Mouse (Mus musculus) liver, embryonic 13.5 days (tissue): ENCODE data around the gene Rabggta. TPM values are rescaled to one million over a fixed set of nuclear protein-coding genes. Genes with fewer than 3 reads are reported as not detected.
A peak's percentile ranks its signal among the peaks of the same experiment; 100 is the strongest.

Experiments
- ATAC-seq: fragments of 200-750 bp; cut with Nextera tagmentation; 2 replicates; pipeline ENCODE4 v1.8.0; 2017; ENCODE audit warnings: low read depth, mild to moderate bottlenecking, moderate number of reproducible peaks, moderate library complexity
- DNase-seq: peaks from one replicate; pipeline ENCODE4 v3.0.0; 2022
- H3K27ac ChIP-seq: fragments of 300-500 bp; sonication (generic); 2 replicates; pipeline ENCODE4 v1.5.1; 2015; ENCODE audit warnings: moderate library complexity, mild to moderate bottlenecking, inconsistent platforms
- H3K27me3 ChIP-seq: fragments of 300-500 bp; sonication (generic); 2 replicates; pipeline ENCODE4 v1.6.1; 2015; ENCODE audit warnings: mild to moderate bottlenecking, inconsistent platforms
- H3K36me3 ChIP-seq: fragments of 300-500 bp; sonication (generic); 2 replicates; pipeline ENCODE4 v1.6.1; 2015; ENCODE audit warnings: mild to moderate bottlenecking, inconsistent platforms
- H3K4me1 ChIP-seq: fragments of 300-500 bp; sonication (generic); replicated peaks from 2 replicates; pipeline ENCODE4 v1.6.1; 2015; ENCODE audit warnings: inconsistent platforms
- H3K4me2 ChIP-seq: fragments of 300-500 bp; sonication (generic); 2 replicates; pipeline ENCODE4 v1.6.1; 2015; ENCODE audit warnings: inconsistent platforms, mild to moderate bottlenecking, moderate library complexity
- H3K4me3 ChIP-seq: fragments of 300-500 bp; sonication (generic); replicated peaks from 2 replicates; pipeline ENCODE4 v1.5.1; 2015; ENCODE audit warnings: mild to moderate bottlenecking, inconsistent platforms
- H3K9ac ChIP-seq: fragments of 300-500 bp; sonication (generic); 2 replicates; pipeline ENCODE4 v1.6.1; 2015; ENCODE audit warnings: mild to moderate bottlenecking, inconsistent platforms
- H3K9me3 ChIP-seq: fragments of 300-500 bp; sonication (generic); replicated peaks from 2 replicates; pipeline ENCODE4 v1.6.1; 2016; ENCODE audit warnings: inconsistent platforms
- WGBS: fragments of 180-500 bp; shearing (Covaris S2); methylation state at CpG from one replicate; pipeline ENCODE4 v1.1.7; 2015; ENCODE audit not compliant: insufficient replicate concordance; 5-methylcytosine and 5-hydroxymethylcytosine counted together
- polyA plus RNA-seq: library from polyadenylated mRNA; unstranded; fragments of >200 nt; fragmentation: Nextera tagmentation; extraction: Ambion mirVana; gene quantifications from 2 replicates; pipeline ENCODE4 v1.2.1, GENCODE M21; 2015

The Rabggta gene
- polyA plus RNA-seq, 1 experiment from 2014 or later: 12.9 TPM

DNA sequence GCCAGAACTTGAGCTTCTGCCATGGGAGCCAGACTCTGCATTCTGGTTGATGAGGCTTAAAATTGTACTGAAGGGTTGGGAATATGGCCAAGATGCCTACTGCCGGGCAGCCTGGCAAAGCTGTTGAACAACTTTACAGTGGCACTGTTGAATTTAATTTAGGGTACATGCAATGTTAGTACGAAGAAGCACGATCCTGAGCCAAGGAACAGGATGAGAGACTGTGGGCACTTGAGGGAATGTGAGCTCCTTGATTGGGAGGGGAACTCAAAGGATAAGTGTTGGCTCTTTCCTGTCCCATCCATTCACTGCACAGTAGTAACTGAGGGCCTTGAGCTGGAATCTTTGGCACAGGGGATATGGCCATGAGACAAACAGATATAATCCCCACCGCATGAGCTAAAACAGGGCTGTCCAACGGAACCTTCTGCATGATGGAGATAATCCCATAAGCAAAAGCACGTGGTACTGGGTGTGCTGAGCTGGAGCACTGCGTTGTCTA, 8.5 kb upstream of the Rabggta start:
- Histone ChIP-seq H3K36me3 (no peaks in the 10 kb centered on the region), H3K4me3 (no peak overlapping the region), H3K27ac (no peak overlapping the region), H3K27me3 (0 out of 2 replicates have a peak, but pooled peaks cover 9% of the 10 kb centered on the region), H3K9me3 (no peaks in the 10 kb centered on the region), H3K4me2 (no peak overlapping the region), H3K4me1 (0 out of 2 replicates have a peak, but pooled peaks cover 12% of the 10 kb centered on the region), H3K9ac (no peak overlapping the region)
- WGBS: 59% methylated on average over 7 of the region's 7 CpGs
- DNase-seq: no peak
- 0 out of 2 replicates have a peak, but pooled peaks have one; percentile 39 for ATAC-seq

DNA sequence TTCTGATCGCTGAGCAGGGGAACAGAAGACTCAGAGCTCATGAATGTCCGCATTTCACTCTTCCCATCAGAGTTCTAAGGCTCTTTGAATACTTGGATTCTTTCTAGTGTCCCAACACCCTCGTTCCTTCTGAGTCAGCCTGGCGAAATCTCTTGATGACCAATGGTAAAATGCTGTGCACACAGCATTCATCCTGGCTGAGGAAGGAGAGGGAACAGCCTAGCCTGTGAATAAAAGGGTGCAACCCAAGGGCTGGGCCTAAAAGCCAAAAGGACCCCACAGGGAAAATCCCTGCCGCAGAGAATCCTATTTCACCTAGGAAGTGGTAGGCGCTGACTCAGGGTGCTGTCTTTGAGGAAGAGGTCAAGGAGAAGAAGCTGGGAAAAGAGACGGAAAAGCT, 8.1 kb upstream of the Rabggta start:
- WGBS: 67% methylated on average over 7 of the region's 7 CpGs
- no peak for DNase-seq

DNA sequence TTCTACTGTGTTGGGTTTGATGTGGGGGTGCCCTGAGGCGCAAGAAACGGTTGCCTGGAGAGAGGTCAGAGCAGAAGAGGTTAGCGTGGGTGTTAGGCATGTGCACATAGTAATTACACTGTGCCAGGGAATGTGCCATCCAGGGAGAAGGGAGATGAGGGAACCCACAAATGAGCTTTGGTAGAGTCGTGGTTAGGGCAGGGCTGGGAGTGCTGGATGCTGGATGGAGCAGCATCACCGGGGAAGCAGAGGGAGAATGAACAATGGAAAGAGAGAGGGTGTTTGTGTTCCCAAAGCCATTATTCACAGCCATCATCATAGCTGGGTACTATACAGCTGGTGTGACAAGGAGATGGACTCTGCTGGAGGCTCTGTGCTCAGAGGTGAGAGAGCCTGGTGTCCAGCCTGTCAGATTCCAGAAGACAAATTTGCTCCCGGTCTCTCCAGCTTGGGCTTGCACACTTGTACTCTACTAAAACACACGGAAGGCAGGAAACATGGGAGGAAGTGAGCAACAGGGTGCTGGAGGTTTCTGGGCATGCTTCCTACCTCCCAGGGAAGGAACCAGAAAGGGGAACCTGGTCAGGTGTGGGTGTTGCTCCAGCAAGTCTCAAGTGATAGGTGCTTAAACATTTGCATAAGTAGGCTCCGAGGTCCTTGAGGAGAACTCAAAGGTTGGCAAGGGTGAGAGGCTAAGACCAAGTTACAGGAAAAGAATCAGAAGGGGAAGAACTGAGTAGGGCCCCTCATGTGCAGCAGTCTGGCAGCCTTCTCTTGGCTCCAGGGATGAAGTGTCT, 6.0 kb upstream of the Rabggta start:
- Histone ChIP-seq H3K9ac (no peak overlapping the region), H3K4me3 (no peak overlapping the region), H3K27ac (no peak overlapping the region), H3K9me3 (no peaks in the 10 kb centered on the region), H3K36me3 (no peaks in the 10 kb centered on the region), H3K4me2 (no peak overlapping the region), H3K27me3 (0 out of 2 replicates have a peak, but pooled peaks cover 7% of the 10 kb centered on the region), H3K4me1 (peaks cover 30% of the 10 kb centered on the region)
- no peak for ATAC-seq
- WGBS: 52% methylated on average over 8 of the region's 8 CpGs
- DNase-seq: no peak

More for the DNA sequence above, 8.1 kb upstream of the Rabggta start:
- H3K27me3 ChIP-seq: 0 out of 2 replicates have a peak, but pooled peaks cover 9% of the 10 kb centered on the region
- H3K9ac ChIP-seq: no peak overlapping the region
- no peak overlapping the region for H3K4me3 ChIP-seq
- ATAC-seq: no peak
- no peak overlapping the region for H3K4me2 ChIP-seq
- no peak overlapping the region for H3K27ac ChIP-seq
- no peaks in the 10 kb centered on the region for H3K9me3 ChIP-seq
- H3K36me3 ChIP-seq: no peaks in the 10 kb centered on the region
- 0 out of 2 replicates have a peak, but pooled peaks cover 12% of the 10 kb centered on the region for H3K4me1 ChIP-seq

DNA sequence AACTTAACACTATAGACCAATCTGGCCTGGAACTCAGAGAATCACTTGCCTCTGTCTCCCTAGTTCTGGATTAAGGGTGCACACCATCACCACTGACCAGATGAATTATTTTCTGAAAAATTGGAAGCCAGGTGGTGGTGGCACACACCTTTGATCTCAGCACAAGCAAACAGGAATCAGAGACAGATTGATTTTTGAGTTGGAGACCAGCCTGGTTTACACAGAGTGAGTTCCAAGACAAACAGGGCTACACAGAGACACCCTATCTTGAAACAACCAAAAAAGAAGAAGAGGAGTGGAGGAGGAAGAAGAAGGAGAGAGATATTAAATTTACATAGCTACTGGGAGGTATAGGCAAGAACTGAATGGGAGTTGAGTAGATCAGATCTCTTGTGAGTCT, 4.2 kb upstream of the Rabggta start:
- Histone ChIP-seq H3K36me3 (no peaks in the 10 kb centered on the region), H3K27ac (no peak overlapping the region), H3K9ac (no peak overlapping the region), H3K4me1 (peaks cover 45% of the 10 kb centered on the region), H3K27me3 (0 out of 2 replicates have a peak, but pooled peaks cover 4% of the 10 kb centered on the region), H3K4me2 (no peak overlapping the region), H3K4me3 (no peak overlapping the region), H3K9me3 (no peaks in the 10 kb centered on the region)
- ATAC-seq (no peak), DNase-seq (no peak)

DNA sequence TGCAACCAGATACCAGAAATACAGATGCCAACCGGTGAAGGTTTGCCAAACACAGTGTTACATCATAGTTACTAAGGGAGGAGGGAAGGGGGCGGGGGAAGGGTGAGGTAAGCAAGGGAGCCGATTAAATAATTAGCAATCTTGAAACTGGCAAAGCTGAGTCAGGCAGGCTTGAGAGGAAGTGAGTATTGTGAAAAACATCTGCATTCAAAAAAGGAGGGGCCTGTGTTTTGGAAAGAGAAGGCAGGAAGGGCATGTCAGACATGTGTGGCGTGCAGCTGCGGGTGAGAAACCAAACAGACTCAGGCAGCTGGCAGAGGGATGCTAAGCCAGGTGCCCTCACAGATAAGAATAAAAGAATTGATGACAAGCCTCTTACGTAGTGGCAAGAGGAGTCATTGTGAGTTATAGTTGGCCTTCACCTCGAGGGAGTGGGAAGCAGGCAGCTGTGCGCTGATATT, 2.4 kb upstream of the Rabggta start:
- no peak overlapping the region; the same call in 1 of the 2 replicates for H3K9ac ChIP-seq
- no peaks in the 10 kb centered on the region for H3K9me3 ChIP-seq
- H3K4me1 ChIP-seq: peaks cover 46% of the 10 kb centered on the region
- no peak overlapping the region for H3K27ac ChIP-seq
- no peak overlapping the region for H3K4me2 ChIP-seq
- H3K4me3 ChIP-seq: no peak overlapping the region
- no peaks in the 10 kb centered on the region for H3K27me3 ChIP-seq
- DNase-seq (no peak), ATAC-seq (no peak)
- 29% methylated on average over 8 of the region's 8 CpGs for WGBS
- peaks cover 6% of the 10 kb centered on the region; the same call in 1 of the 2 replicates for H3K36me3 ChIP-seq

DNA sequence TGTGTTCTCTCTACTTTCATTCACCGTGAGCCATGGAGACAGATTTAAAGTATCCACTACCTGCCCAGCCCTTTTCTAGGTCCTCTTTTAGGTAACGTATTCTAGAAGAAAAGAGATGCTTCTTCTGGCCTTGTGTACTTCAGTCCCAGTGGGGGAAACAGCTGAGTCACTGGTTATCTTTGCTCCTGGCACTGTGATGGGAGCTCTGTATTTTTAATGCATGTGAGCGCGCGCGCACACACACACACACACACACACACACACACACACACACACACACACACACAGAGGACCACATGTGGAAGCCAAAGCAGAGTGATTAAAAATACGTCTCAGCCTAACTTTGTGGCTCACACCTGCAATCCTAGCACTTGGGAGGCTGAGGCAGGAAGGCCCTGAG, 1.4 kb upstream of the Rabggta start:
- H3K27ac ChIP-seq: peak overlapping the region; percentile 62
- ATAC-seq (no peak), DNase-seq (no peak)
- H3K36me3 ChIP-seq: peaks cover 13% of the 10 kb centered on the region
- WGBS: 76% methylated on average over 7 of the region's 7 CpGs
- no peaks in the 10 kb centered on the region for H3K27me3 ChIP-seq
- H3K9ac ChIP-seq: no peak overlapping the region
- no peak overlapping the region for H3K4me3 ChIP-seq
- H3K9me3 ChIP-seq: no peaks in the 10 kb centered on the region
- peaks cover 43% of the 10 kb centered on the region for H3K4me1 ChIP-seq
- H3K4me2 ChIP-seq: no peak overlapping the region

DNA sequence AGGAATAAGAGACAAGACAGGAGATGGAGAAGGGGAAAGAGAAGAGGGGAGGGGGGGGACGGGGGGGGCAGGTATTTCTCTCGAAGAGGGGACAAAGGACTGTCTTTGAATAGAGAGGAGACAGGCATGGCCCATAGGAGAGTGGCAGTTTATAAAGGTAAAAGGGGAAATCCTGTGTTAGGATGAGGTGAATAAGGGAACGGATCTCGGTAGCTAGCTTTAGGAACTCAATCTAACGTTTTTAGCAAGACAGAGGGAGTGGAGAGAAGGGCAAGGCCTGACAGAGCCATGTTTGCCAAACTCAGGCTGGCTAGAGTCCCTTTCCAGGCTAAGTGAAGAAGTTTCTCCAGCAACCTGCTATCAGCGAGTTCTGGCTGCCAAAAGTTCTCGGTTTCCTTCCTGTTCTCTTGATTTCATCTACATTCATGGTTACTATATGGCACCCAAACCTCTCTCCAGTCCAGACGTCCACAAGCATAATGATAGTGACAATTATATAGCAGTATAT, 429 bp upstream of the Rabggta start:
- ATAC-seq (peak; percentile 5; the same call in 1 of the 2 replicates), DNase-seq (no peak)
- Histone ChIP-seq H3K27ac (peak overlapping the region; percentile 62), H3K9me3 (no peaks in the 10 kb centered on the region), H3K4me2 (peak overlapping the region; percentile 89), H3K4me1 (peaks cover 41% of the 10 kb centered on the region), H3K4me3 (peak overlapping the region; percentile 81), H3K27me3 (no peaks in the 10 kb centered on the region), H3K9ac (peak overlapping the region; percentile 80), H3K36me3 (peaks cover 19% of the 10 kb centered on the region)
- WGBS: 26% methylated on average over 8 of the region's 8 CpGs

DNA sequence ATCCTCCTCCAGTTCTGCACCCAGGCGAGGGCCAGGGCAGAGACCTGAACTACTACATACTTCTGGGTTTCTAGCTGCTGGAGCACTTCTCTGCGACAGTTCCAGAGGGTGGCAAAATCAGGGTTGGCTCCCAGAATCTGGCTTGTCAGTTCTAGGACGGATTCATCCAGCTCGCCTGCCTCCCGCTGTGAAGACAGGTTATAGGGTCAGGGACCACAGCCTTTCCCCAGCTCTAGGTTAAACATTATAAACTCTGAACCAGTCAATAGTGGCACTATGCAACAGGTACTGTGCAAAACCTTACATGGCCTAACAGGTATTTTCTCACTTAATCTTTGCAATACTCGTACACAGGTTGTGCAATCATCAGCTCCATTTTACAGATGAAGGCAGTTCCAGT, 987 bp downstream of the Rabggta start:
- 72% methylated on average over 6 of the region's 6 CpGs for WGBS
- Histone ChIP-seq H3K9me3 (no peaks in the 10 kb centered on the region), H3K9ac (peak overlapping the region; percentile 80), H3K27me3 (no peaks in the 10 kb centered on the region), H3K36me3 (peaks cover 30% of the 10 kb centered on the region), H3K4me3 (peak overlapping the region; percentile 81), H3K4me2 (peak overlapping the region; percentile 89), H3K4me1 (peaks cover 41% of the 10 kb centered on the region), H3K27ac (peak overlapping the region; percentile 84; the same call in 1 of the 2 replicates)
- DNase-seq (no peak), ATAC-seq (no peak)

DNA sequence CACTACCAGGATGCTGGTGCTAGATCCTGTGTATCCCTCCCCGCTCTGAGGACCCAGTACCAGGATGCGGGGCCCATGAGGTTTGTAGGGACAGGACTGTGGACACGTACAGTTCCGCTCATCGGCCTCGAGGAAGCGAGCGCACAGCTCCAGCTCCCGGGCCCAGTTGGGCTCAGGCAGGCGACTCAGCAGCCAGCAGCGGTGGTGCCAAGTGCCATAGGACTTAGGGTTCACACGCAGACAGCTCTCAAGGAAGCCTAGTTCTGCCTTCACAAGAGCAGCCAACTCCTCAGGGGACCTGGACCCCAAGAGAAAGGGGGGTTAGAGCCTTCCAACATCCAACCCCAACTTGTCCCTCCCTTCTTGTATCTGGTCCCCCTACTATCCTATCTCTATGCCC, 1.4 kb downstream of the Rabggta start:
- DNase-seq (no peak), ATAC-seq (no peak)
- peaks cover 41% of the 10 kb centered on the region for H3K4me1 ChIP-seq
- WGBS: 84% methylated on average over 12 of the region's 12 CpGs
- H3K36me3 ChIP-seq: peaks cover 32% of the 10 kb centered on the region
- H3K4me2 ChIP-seq: peak overlapping the region; percentile 89
- 0 out of 2 replicates have a peak overlapping the region, but pooled peaks have one; percentile 80 for H3K9ac ChIP-seq
- H3K4me3 ChIP-seq: no peak overlapping the region
- H3K9me3 ChIP-seq: no peaks in the 10 kb centered on the region
- H3K27me3 ChIP-seq: no peaks in the 10 kb centered on the region
- 0 out of 2 replicates have a peak overlapping the region, but pooled peaks have one; percentile 84 for H3K27ac ChIP-seq

DNA sequence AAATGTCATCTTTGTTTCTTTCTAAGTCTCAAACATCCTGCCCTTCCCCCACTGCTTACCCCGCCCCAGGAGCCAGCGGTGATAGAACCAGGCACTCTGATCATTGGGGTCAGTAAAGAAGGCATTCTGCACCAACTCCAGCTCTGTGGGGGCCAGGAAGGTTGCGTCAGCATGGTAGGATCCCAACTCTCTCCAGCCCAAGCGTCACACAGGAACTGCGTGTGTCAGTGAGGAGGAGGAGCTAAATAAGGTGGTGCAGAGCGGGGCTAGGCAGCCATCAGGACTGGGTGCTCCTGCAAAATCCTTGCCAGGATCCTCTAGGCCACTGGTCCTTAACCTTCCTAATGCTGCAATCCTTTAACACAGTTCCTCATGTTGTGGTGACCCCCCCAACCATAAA, 2.3 kb downstream of the Rabggta start:
- ATAC-seq (no peak), DNase-seq (no peak)
- Histone ChIP-seq H3K4me1 (peaks cover 44% of the 10 kb centered on the region), H3K4me3 (no peak overlapping the region), H3K9ac (no peak overlapping the region), H3K9me3 (no peaks in the 10 kb centered on the region), H3K4me2 (no peak overlapping the region), H3K27me3 (no peaks in the 10 kb centered on the region), H3K36me3 (peaks cover 32% of the 10 kb centered on the region), H3K27ac (no peak overlapping the region)
- WGBS: 74% methylated on average over 6 of the region's 6 CpGs

DNA sequence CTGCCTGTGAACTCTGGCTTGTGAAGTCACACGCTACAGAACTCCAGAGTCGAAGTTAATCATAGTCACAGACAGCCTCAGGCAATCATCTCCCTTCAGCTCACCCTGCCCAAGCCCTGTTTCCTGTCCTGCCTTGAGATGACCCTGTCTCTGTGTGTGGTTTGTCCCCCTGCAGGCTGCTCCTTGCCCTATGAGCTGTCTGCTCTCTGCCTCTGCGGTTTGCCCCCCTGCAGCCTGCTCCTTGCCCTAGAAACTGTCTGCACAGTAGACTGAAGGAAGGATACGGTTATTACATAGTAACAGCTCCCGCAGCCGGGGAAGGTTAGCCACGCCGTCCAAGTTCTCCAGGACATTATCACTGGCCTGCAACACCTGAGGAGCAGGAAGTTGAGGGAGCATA, 5.2 kb downstream of the Rabggta start:
- no peaks in the 10 kb centered on the region for H3K9me3 ChIP-seq
- H3K27me3 ChIP-seq: peaks cover 11% of the 10 kb centered on the region
- no peak for ATAC-seq
- no peak for DNase-seq
- peaks cover 42% of the 10 kb centered on the region for H3K4me1 ChIP-seq
- peaks cover 32% of the 10 kb centered on the region for H3K36me3 ChIP-seq
- H3K27ac ChIP-seq: no peak overlapping the region
- no peak overlapping the region for H3K9ac ChIP-seq
- H3K4me2 ChIP-seq: no peak overlapping the region
- 77% methylated on average over 8 of the region's 8 CpGs for WGBS
- no peak overlapping the region for H3K4me3 ChIP-seq
